Mouse (Mus musculus) C2C12 (cell line): ENCODE measurements at regions not wholly inside any gene's neighbourhood (a gene's known extent, or its start where the extent isn't known, plus 50 kb on each side); places are given as distances from the start of the nearest gene placed in this dataset.

Experiments
- H3K27me3 ChIP-seq: one replicate; pipeline ENCODE4 v1.6.1; 2011; ENCODE audit not compliant: control insufficient read depth, insufficient read depth, insufficient read length
- H3K36me3 ChIP-seq: one replicate; pipeline ENCODE4 v1.6.1; 2011; ENCODE audit not compliant: control insufficient read depth, insufficient read depth
- H3K4me3 ChIP-seq: one replicate; pipeline ENCODE4 v1.5.1; 2011; ENCODE audit warnings: mild to moderate bottlenecking, control low read depth; ENCODE audit not compliant: poor library complexity, insufficient read depth, severe bottlenecking
- H3K79me2 ChIP-seq: one replicate; pipeline ENCODE4 v1.6.1; 2011; ENCODE audit not compliant: control insufficient read depth, insufficient read depth
- H3K79me3 ChIP-seq: one replicate; pipeline ENCODE4 v1.6.1; 2011; ENCODE audit warnings: low read depth, control low read depth
- H3ac ChIP-seq: one replicate; pipeline ENCODE3; 2011; ENCODE audit warnings: low read depth; ENCODE audit not compliant: control insufficient read depth, insufficient read length
- CEBPB ChIP-seq: IDR thresholded peaks from one replicate; pipeline ENCODE4 v1.6.1; 2011; ENCODE audit warnings: low read depth, mild to moderate bottlenecking, control low read depth, moderate library complexity
- CTCF ChIP-seq: IDR thresholded peaks from one replicate; pipeline ENCODE4 v1.5.1; 2011; ENCODE audit not compliant: control insufficient read depth, insufficient read depth, insufficient read length
- FOSL1 ChIP-seq: IDR thresholded peaks from one replicate; pipeline ENCODE4 v1.8.0; 2011; ENCODE audit warnings: mild to moderate bottlenecking, low read length; ENCODE audit not compliant: poor library complexity, insufficient read depth, severe bottlenecking
- MAX ChIP-seq: IDR thresholded peaks from one replicate; pipeline ENCODE4 v1.6.1; 2011; ENCODE audit warnings: mild to moderate bottlenecking, control low read depth
- MYOD1 ChIP-seq: IDR thresholded peaks from one replicate; pipeline ENCODE4 v1.6.1; 2011; ENCODE audit warnings: low read depth; ENCODE audit not compliant: control insufficient read depth, insufficient read length
- MYOG ChIP-seq: IDR thresholded peaks from one replicate; pipeline ENCODE4 v1.6.1; 2011; ENCODE audit not compliant: control insufficient read depth, insufficient read length; ENCODE audit errors: extremely low read depth
- USF1 ChIP-seq: IDR thresholded peaks from one replicate; pipeline ENCODE4 v1.6.1; 2011; ENCODE audit warnings: low read depth, mild to moderate bottlenecking, control low read depth, moderate library complexity

DNA sequence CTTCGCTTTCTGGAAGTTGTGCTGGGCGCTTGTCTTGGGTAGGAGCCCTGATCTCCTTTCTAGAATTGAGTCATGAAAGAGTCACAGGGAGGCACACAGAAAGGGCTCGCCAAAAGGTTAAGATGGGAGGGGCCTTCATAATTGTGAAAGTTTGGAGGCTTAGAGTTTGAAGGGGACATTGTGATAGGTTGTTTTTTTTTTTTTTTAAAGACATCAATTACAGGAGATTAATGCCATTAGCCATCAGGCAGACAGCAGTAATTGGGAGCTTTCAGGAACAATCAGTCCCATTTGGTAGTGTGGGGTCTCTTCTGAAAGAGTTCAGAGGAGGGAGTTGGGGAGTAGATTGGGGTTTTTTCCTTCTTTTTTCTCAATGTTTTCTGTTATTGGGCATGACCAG, 294.4 kb downstream of the Matn1 start:
- TF ChIP-seq MAX (no peak), FOSL1 (no peak), MYOG (no peak), CEBPB (no peak), MYOD1 (no peak), USF1 (no peak), CTCF (no peak)
- H3K27me3 ChIP-seq, result no peaks in the 10 kb centered on the region
- H3K79me3 ChIP-seq, result no peaks in the 10 kb centered on the region

DNA sequence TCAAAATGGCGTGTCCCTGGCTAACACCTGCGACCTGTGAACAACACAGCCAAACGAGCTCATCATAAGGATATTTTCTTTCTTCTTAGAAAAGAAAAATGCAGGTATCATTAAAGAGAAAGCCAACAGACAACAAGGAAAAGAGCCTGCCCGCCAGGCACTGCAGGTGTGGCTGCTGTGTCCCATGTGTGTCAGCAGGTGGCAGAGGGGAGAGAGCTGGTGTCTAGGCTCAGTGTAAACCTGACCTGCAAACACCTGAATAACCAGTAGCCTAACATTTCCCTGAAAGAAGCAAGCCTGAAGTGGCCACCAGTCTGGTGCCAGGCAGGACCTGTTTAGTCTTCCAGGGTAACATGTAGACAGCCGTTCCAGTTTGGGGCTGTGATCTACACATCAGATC, 294.9 kb downstream of the Matn1 start:
- H3K79me2 ChIP-seq, result no peaks in the 10 kb centered on the region
- no peaks in the 10 kb centered on the region for H3K79me3 ChIP-seq
- TF ChIP-seq MAX (no peak), USF1 (no peak), FOSL1 (no peak), MYOD1 (no peak), CEBPB (no peak), CTCF (no peak), MYOG (no peak)
- no peak overlapping the region for H3ac ChIP-seq
- no peaks in the 10 kb centered on the region for H3K36me3 ChIP-seq
- no peaks in the 10 kb centered on the region for H3K27me3 ChIP-seq
- H3K4me3 ChIP-seq, result no peak overlapping the region

More for the DNA sequence above, 294.4 kb downstream of the Matn1 start:
- H3K79me2 ChIP-seq, result no peaks in the 10 kb centered on the region
- no peaks in the 10 kb centered on the region for H3K36me3 ChIP-seq
- H3K4me3 ChIP-seq, result no peak overlapping the region
- no peak overlapping the region for H3ac ChIP-seq

DNA sequence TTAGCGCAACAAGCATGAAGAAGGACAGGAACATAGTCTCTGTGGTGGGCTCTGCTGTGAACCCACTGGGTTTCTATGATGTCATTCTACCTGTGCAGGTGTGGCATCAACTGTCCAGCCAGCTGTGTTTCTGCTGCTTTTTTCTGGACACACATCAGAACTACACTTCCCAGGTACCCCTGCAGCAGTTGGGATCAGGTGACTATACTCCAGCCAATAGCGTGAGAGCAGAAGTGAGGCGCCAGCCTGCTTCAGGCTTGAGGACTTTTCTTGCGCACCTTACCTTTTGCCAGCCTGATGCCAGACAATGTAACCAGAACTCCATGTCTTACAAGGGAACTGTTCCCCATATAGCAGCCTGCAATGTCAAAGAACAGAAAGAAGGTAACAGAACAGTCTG, 296.3 kb downstream of the Matn1 start:
- Histone ChIP-seq H3ac (no peak overlapping the region), H3K79me2 (no peaks in the 10 kb centered on the region), H3K79me3 (no peaks in the 10 kb centered on the region), H3K27me3 (no peaks in the 10 kb centered on the region), H3K4me3 (no peak overlapping the region), H3K36me3 (no peaks in the 10 kb centered on the region)
- TF ChIP-seq CTCF (no peak), CEBPB (no peak)

DNA sequence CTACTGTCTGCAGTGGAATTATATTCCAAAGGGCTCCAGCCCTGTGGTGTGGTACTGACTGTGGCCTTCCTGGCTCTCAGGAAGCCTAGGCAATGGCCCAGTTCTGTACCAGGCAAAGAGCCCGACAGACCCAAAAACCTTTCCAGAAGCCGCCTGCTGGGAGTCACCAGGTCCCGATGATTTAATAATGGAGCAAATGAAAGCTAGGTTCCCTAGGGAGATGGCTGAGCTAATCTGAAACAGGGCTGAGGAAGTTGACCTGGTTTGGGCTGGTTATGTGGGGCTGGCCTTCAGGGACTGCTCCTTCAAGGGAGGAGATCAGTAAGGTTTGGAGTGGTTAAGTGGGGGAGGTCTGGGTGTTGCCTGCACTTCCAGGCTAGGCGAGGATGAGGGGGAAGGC, 298.1 kb downstream of the Matn1 start:
- Histone ChIP-seq H3ac (no peak overlapping the region), H3K27me3 (no peaks in the 10 kb centered on the region), H3K79me2 (no peaks in the 10 kb centered on the region), H3K4me3 (no peak overlapping the region), H3K36me3 (no peaks in the 10 kb centered on the region), H3K79me3 (no peaks in the 10 kb centered on the region)
- TF ChIP-seq CTCF, result no peak
- no peak for TF ChIP-seq MYOG
- TF ChIP-seq FOSL1, result no peak
- TF ChIP-seq USF1, result no peak
- TF ChIP-seq CEBPB, result no peak
- TF ChIP-seq MAX, result no peak
- TF ChIP-seq MYOD1, result no peak

DNA sequence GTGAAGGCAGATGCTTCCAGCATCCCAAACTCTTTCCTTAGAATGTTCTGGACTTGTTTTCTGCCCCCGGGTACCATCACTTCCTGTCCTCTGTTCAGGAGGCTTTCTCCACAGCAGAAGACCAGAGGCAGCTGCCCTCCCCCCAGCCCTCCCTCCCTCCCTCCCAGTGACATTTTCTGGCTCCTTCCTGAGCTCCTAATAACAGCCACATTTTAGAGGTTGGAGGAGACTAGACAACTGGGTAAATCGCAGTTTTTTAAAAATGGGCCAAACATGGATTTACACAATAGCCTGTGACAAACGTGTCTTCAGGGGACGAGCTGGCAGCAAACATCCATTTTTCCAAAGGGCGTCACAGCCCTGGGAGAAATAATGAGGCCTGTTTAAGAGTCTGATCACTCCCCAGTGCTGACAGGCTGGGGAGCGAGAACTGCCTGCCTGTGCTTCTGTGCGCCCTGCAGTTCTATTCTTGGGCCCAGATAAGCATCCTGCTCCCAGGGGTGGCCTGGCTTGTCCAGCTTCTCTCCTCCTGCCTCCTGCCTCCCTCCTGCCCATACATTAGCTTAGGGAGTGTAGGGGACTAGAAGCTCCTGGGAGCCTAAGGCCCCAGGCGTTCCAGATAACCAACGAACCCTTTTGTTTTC, 299.7 kb downstream of the Matn1 start:
- no peak for TF ChIP-seq MAX
- TF ChIP-seq CEBPB, result no peak
- no peak for TF ChIP-seq FOSL1
- no peak for TF ChIP-seq USF1

DNA sequence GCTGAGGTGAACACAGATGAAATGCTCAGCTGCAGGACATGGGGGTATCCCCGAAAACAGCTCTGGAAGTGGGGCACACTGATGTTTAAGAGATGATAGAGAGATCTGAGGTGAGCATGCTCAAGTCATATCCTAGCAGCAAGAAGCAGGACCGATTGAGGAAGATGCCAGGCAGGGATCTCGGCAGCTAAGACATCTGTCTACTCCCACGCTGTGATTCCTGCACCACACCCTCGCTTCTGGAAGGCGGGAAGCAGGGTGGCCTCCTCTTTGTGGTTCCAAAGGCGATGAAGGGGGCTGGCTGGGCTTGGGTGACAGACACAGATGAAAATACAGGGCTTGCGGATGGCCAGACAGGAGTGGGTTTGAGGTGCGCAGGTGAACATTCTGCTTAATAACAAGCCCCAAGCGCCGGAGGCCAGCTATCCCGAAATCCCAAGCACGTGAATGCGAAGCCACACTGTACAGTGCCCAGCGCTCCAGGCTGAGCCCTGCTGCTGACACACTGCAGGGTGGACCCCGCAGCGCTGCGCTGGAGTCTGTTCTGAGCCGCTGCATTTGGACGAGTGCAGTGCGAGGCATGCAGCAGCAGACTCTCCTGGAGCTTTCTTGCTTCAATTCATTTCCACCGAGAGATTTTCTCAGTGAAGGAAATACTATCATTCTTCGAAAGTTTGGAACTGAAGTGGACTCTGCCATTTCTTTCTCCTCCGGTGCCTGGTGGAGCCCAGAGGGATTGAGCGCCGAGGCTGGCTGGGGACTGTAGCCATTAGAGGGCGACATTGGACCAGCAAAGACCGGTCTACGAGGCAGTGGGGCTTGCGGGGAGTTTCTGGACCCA, 308.6 kb downstream of the Matn1 start:
- Histone ChIP-seq H3K27me3 (no peaks in the 10 kb centered on the region), H3K36me3 (no peaks in the 10 kb centered on the region), H3K79me2 (no peaks in the 10 kb centered on the region), H3K79me3 (no peaks in the 10 kb centered on the region), H3K4me3 (no peak overlapping the region), H3ac (no peak overlapping the region)
- TF ChIP-seq CEBPB (no peak), MAX (no peak), USF1 (no peak), MYOG (no peak), FOSL1 (no peak), CTCF (no peak), MYOD1 (no peak)

More for the DNA sequence above, 299.7 kb downstream of the Matn1 start:
- no peak overlapping the region for H3ac ChIP-seq
- H3K4me3 ChIP-seq, result no peak overlapping the region
- no peaks in the 10 kb centered on the region for H3K36me3 ChIP-seq
- no peaks in the 10 kb centered on the region for H3K79me3 ChIP-seq
- H3K27me3 ChIP-seq, result no peaks in the 10 kb centered on the region
- H3K79me2 ChIP-seq, result no peaks in the 10 kb centered on the region
